Mouse (Mus musculus): ENCODE results near the gene Zfp319. TPM values are rescaled to one million over a fixed set of nuclear protein-coding genes. Genes with fewer than 3 reads are reported as not detected.

Gene Zfp319
- polyA plus RNA-seq, 1 experiment from 2014 or later = 9.8 TPM

- peaks cover 11% of the 10 kb centered on the region for H3K36me3 ChIP-seq (ENCODE audit: control insufficient read depth, insufficient read depth, low read length)
Measured at GRCm38 (mm10) chr8:95335706-95336105, 4.0 kb upstream of the Zfp319 start.

GRCm38 (mm10) chr8:95332437-95333199, 868 bp upstream of the Zfp319 start:
- WGBS = 11% methylated on average over 21 of the region's 21 CpGs
- peak overlapping the region; percentile 55 for H3K4me2 ChIP-seq (ENCODE audit: low read depth, low read length)
- H3K9ac ChIP-seq (ENCODE audit: low read length) = peak overlapping the region; percentile 93
- no peaks in the 10 kb centered on the region for H3K9me3 ChIP-seq (ENCODE audit: control insufficient read depth, low read length)
- no peaks in the 10 kb centered on the region for H3K27me3 ChIP-seq (ENCODE audit: control insufficient read depth, insufficient read depth, low read depth, low read length)
- peaks cover 15% of the 10 kb centered on the region for H3K4me1 ChIP-seq (replicated peaks; ENCODE audit: control insufficient read depth, insufficient read depth, low read length)
- peak overlapping the region; percentile 98 for H3K27ac ChIP-seq (ENCODE audit: low read length)
- peaks cover 30% of the 10 kb centered on the region for H3K36me3 ChIP-seq (ENCODE audit: control insufficient read depth, insufficient read depth, low read length)
- ATAC-seq (ENCODE audit: low read depth) = no peak
- peak overlapping the region; percentile 91 for H3K4me3 ChIP-seq (ENCODE audit: low read length)

More at GRCm38 (mm10) chr8:95335706-95336105, 4.0 kb upstream of the Zfp319 start:
- whole genome bisulfite sequencing = 86% methylated on average over 1 of the region's 1 CpGs
- Histone ChIP-seq H3K27me3 (ENCODE audit: control insufficient read depth, insufficient read depth, low read depth, low read length) (no peaks in the 10 kb centered on the region), H3K4me1 (replicated peaks; ENCODE audit: control insufficient read depth, insufficient read depth, low read length) (peaks cover 5% of the 10 kb centered on the region), H3K4me3 (ENCODE audit: low read length) (no peak overlapping the region), H3K27ac (ENCODE audit: low read length) (no peak overlapping the region), H3K4me2 (ENCODE audit: low read depth, low read length) (no peak overlapping the region), H3K9me3 (ENCODE audit: control insufficient read depth, low read length) (no peaks in the 10 kb centered on the region), H3K9ac (ENCODE audit: low read length) (no peak overlapping the region)
- ATAC-seq (ENCODE audit: low read depth) = no peak

GRCm38 (mm10) chr8:95331156-95331719, 512 bp downstream of the Zfp319 start:
- H3K4me1 ChIP-seq (replicated peaks; ENCODE audit: control insufficient read depth, insufficient read depth, low read length) = peaks cover 15% of the 10 kb centered on the region
- peak overlapping the region; percentile 91 for H3K4me3 ChIP-seq (ENCODE audit: low read length)
- 0% methylated on average over 38 of the region's 38 CpGs for WGBS
- peaks cover 38% of the 10 kb centered on the region for H3K36me3 ChIP-seq (ENCODE audit: control insufficient read depth, insufficient read depth, low read length)
- no peaks in the 10 kb centered on the region for H3K9me3 ChIP-seq (ENCODE audit: control insufficient read depth, low read length)
- ATAC-seq (ENCODE audit: low read depth) = peak; percentile 54
- H3K27ac ChIP-seq (ENCODE audit: low read length) = peak overlapping the region; percentile 98
- peak overlapping the region; percentile 55 for H3K4me2 ChIP-seq (ENCODE audit: low read depth, low read length)
- no peaks in the 10 kb centered on the region for H3K27me3 ChIP-seq (ENCODE audit: control insufficient read depth, insufficient read depth, low read depth, low read length)
- peak overlapping the region; percentile 93 for H3K9ac ChIP-seq (ENCODE audit: low read length)

GRCm38 (mm10) chr8:95330367-95330766, 1.4 kb downstream of the Zfp319 start:
- peak overlapping the region; percentile 93 for H3K9ac ChIP-seq (ENCODE audit: low read length)
- H3K27me3 ChIP-seq (ENCODE audit: control insufficient read depth, insufficient read depth, low read depth, low read length) = no peaks in the 10 kb centered on the region
- 61% methylated on average over 1 of the region's 1 CpGs for WGBS
- H3K36me3 ChIP-seq (ENCODE audit: control insufficient read depth, insufficient read depth, low read length) = peaks cover 40% of the 10 kb centered on the region
- ATAC-seq (ENCODE audit: low read depth) = no peak
- H3K4me2 ChIP-seq (ENCODE audit: low read depth, low read length) = peak overlapping the region; percentile 55
- peak overlapping the region; percentile 91 for H3K4me3 ChIP-seq (ENCODE audit: low read length)
- H3K4me1 ChIP-seq (replicated peaks; ENCODE audit: control insufficient read depth, insufficient read depth, low read length) = peaks cover 15% of the 10 kb centered on the region
- H3K9me3 ChIP-seq (ENCODE audit: control insufficient read depth, low read length) = no peaks in the 10 kb centered on the region
- peak overlapping the region; percentile 98 for H3K27ac ChIP-seq (ENCODE audit: low read length)

GRCm38 (mm10) chr8:95327866-95328465, 3.8 kb downstream of the Zfp319 start:
- no peak overlapping the region for H3K9ac ChIP-seq (ENCODE audit: low read length)
- peaks cover 15% of the 10 kb centered on the region for H3K4me1 ChIP-seq (replicated peaks; ENCODE audit: control insufficient read depth, insufficient read depth, low read length)
- H3K4me3 ChIP-seq (ENCODE audit: low read length) = no peak overlapping the region
- H3K27ac ChIP-seq (ENCODE audit: low read length) = no peak overlapping the region
- H3K27me3 ChIP-seq (ENCODE audit: control insufficient read depth, insufficient read depth, low read depth, low read length) = no peaks in the 10 kb centered on the region
- no peak overlapping the region for H3K4me2 ChIP-seq (ENCODE audit: low read depth, low read length)
- H3K9me3 ChIP-seq (ENCODE audit: control insufficient read depth, low read length) = no peaks in the 10 kb centered on the region
- no peak for ATAC-seq (ENCODE audit: low read depth)
- WGBS = 85% methylated on average over 46 of the region's 46 CpGs
- peaks cover 37% of the 10 kb centered on the region for H3K36me3 ChIP-seq (ENCODE audit: control insufficient read depth, insufficient read depth, low read length)

GRCm38 (mm10) chr8:95326822-95327221, 4.9 kb downstream of the Zfp319 start:
- no peak overlapping the region for H3K4me3 ChIP-seq (ENCODE audit: low read length)
- no peak for ATAC-seq (ENCODE audit: low read depth)
- H3K27ac ChIP-seq (ENCODE audit: low read length) = no peak overlapping the region
- no peaks in the 10 kb centered on the region for H3K27me3 ChIP-seq (ENCODE audit: control insufficient read depth, insufficient read depth, low read depth, low read length)
- WGBS = 79% methylated on average over 5 of the region's 5 CpGs
- H3K9ac ChIP-seq (ENCODE audit: low read length) = no peak overlapping the region
- no peak overlapping the region for H3K4me2 ChIP-seq (ENCODE audit: low read depth, low read length)
- peaks cover 37% of the 10 kb centered on the region for H3K36me3 ChIP-seq (ENCODE audit: control insufficient read depth, insufficient read depth, low read length)
- H3K4me1 ChIP-seq (replicated peaks; ENCODE audit: control insufficient read depth, insufficient read depth, low read length) = peaks cover 12% of the 10 kb centered on the region
- H3K9me3 ChIP-seq (ENCODE audit: control insufficient read depth, low read length) = no peaks in the 10 kb centered on the region

- Histone ChIP-seq H3K9ac (ENCODE audit: low read length) (no peak overlapping the region), H3K4me1 (replicated peaks; ENCODE audit: control insufficient read depth, insufficient read depth, low read length) (peaks cover 11% of the 10 kb centered on the region), H3K4me3 (ENCODE audit: low read length) (no peak overlapping the region), H3K4me2 (ENCODE audit: low read depth, low read length) (no peak overlapping the region), H3K36me3 (ENCODE audit: control insufficient read depth, insufficient read depth, low read length) (peaks cover 37% of the 10 kb centered on the region), H3K27me3 (ENCODE audit: control insufficient read depth, insufficient read depth, low read depth, low read length) (no peaks in the 10 kb centered on the region), H3K27ac (ENCODE audit: low read length) (no peak overlapping the region), H3K9me3 (ENCODE audit: control insufficient read depth, low read length) (no peaks in the 10 kb centered on the region)
- ATAC-seq (ENCODE audit: low read depth) = no peak
- WGBS = 37% methylated on average over 5 of the region's 5 CpGs
Measured at GRCm38 (mm10) chr8:95324646-95325045, 7.1 kb downstream of the Zfp319 start.

GRCm38 (mm10) chr8:95323201-95323600, 8.5 kb downstream of the Zfp319 start:
- Histone ChIP-seq H3K9me3 (ENCODE audit: control insufficient read depth, low read length) (no peaks in the 10 kb centered on the region), H3K27ac (ENCODE audit: low read length) (no peak overlapping the region), H3K4me3 (ENCODE audit: low read length) (no peak overlapping the region), H3K9ac (ENCODE audit: low read length) (no peak overlapping the region), H3K36me3 (ENCODE audit: control insufficient read depth, insufficient read depth, low read length) (peaks cover 24% of the 10 kb centered on the region), H3K27me3 (ENCODE audit: control insufficient read depth, insufficient read depth, low read depth, low read length) (no peaks in the 10 kb centered on the region), H3K4me1 (replicated peaks; ENCODE audit: control insufficient read depth, insufficient read depth, low read length) (peaks cover 11% of the 10 kb centered on the region), H3K4me2 (ENCODE audit: low read depth, low read length) (no peak overlapping the region)
- no peak for ATAC-seq (ENCODE audit: low read depth)
- WGBS = 82% methylated on average over 3 of the region's 3 CpGs

Measured in lung, embryonic 16.5 days (tissue).